Mouse (Mus musculus): Measurements from ENCODE around the gene Mmp28. TPM values are rescaled to one million over a fixed set of nuclear protein-coding genes. Genes with fewer than 3 reads are reported as not detected.
A peak's percentile ranks its signal among the peaks of the same experiment; 100 is the strongest.

Gene Mmp28
- polyA plus RNA-seq, 1 experiment = 4.3 TPM

DNA sequence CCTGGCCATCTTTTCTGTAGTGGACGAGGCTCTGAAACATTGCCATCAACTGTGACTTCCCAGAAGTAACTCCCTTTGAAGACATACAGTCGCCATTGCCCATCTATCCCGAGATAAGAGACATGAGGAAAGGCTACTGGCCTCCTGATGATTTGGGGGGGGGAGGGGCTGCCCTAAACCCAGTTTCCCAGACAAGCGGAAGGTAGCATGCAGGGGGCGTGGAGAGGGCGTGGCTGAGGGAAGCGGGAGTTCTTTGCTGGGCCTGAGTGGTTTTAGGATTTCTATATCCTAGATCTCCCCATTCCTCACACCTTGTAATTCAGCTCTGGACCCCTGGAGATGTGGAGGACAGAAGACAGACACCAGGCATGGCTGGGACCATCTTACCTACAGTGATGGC lies 19.0 kb downstream of the Mmp28 start:
- H3K27me3 ChIP-seq (ENCODE audit: control insufficient read depth, insufficient read depth, low read length) = peaks cover 3% of the 10 kb centered on the region
- no peak overlapping the region for H3K4me3 ChIP-seq (replicated peaks; ENCODE audit: insufficient read depth, low read depth, low read length)
- no peak for DNase-seq
- no peak for TF ChIP-seq CTCF (IDR thresholded peaks at IDR 0.05; ENCODE audit: borderline replicate concordance, insufficient read depth, low read depth, low read length)
- TF ChIP-seq POLR2A (IDR thresholded peaks at IDR 0.05; ENCODE audit: borderline replicate concordance, insufficient read depth, low read length) = no peak
- H3K27ac ChIP-seq (ENCODE audit: insufficient read depth, low read length) = no peak overlapping the region
- no peaks in the 10 kb centered on the region for H3K4me1 ChIP-seq (ENCODE audit: control insufficient read depth, insufficient read depth, low read length)
- 31% methylated on average over 7 of the region's 7 CpGs for WGBS

DNA sequence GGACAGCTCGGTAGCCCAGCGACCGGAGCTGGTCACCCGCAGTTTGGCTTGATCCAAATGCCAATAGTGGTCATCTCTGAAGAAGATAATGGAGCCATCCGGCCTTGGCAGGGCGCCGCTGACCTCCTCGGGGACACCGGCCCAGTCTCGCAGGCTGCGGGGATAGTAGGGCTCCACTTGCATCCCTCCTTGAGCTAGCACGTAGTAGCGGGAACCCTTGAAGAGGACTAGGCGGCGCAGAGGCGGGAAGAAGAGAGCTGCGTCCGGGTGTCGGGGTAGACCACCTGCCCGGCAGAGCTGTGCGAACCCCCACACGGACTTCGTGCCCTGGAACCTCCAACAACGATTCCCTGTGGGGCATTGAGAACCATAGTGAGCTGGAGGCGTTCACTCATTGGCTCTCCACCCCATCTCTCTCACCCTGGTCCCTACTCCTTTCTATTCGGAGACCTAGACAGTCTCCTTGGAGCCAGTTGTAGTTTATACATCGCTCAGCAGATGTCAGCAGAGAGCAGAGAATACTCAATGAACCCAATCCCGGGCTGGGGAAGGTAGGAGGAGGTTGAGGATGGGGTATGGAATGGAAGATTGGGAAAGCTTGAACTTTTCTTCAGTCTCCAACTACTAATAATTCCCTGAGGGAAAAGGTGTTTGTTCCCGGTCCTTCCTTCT lies 20.1 kb downstream of the Mmp28 start:
- TF ChIP-seq CTCF (IDR thresholded peaks at IDR 0.05; ENCODE audit: borderline replicate concordance, insufficient read depth, low read depth, low read length) = peak; percentile 85
- no peak for TF ChIP-seq POLR2A (IDR thresholded peaks at IDR 0.05; ENCODE audit: borderline replicate concordance, insufficient read depth, low read length)
- H3K27me3 ChIP-seq (ENCODE audit: control insufficient read depth, insufficient read depth, low read length) = peaks cover 3% of the 10 kb centered on the region
- H3K4me1 ChIP-seq (ENCODE audit: control insufficient read depth, insufficient read depth, low read length) = no peaks in the 10 kb centered on the region
- peak overlapping the region; percentile 56 for H3K4me3 ChIP-seq (replicated peaks; ENCODE audit: insufficient read depth, low read depth, low read length)
- WGBS = 4% methylated on average over 29 of the region's 29 CpGs
- peak; percentile 80 to 86 for DNase-seq
- H3K27ac ChIP-seq (ENCODE audit: insufficient read depth, low read length) = no peak overlapping the region

DNA sequence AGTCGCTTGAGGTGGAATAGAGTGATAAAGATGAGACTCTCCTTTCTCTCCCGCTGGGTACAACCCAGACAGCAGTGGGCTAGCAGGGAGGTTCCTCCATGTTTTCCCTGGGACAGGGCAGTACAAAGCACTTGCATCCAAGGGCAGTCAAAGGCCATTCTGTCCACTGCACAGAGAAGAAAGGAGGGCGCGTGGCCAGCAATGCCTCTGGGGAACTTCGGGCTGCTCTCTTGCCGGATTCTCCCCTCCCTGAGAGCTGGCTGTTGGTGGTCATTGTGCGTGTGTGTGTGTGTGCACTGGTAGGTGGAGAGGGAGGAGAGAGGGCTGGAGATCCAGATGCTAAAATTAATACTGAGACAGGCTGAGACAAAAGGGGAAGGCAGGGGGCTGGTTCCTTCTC lies 21.6 kb downstream of the Mmp28 start:
- no peaks in the 10 kb centered on the region for H3K4me1 ChIP-seq (ENCODE audit: control insufficient read depth, insufficient read depth, low read length)
- H3K4me3 ChIP-seq (replicated peaks; ENCODE audit: insufficient read depth, low read depth, low read length) = no peak overlapping the region
- H3K27ac ChIP-seq (ENCODE audit: insufficient read depth, low read length) = peak overlapping the region; percentile 49
- no peak for DNase-seq
- WGBS = 39% methylated on average over 7 of the region's 7 CpGs
- H3K27me3 ChIP-seq (ENCODE audit: control insufficient read depth, insufficient read depth, low read length) = peaks cover 3% of the 10 kb centered on the region
- no peak for TF ChIP-seq CTCF (IDR thresholded peaks at IDR 0.05; ENCODE audit: borderline replicate concordance, insufficient read depth, low read depth, low read length)
- no peak for TF ChIP-seq POLR2A (IDR thresholded peaks at IDR 0.05; ENCODE audit: borderline replicate concordance, insufficient read depth, low read length)

DNA sequence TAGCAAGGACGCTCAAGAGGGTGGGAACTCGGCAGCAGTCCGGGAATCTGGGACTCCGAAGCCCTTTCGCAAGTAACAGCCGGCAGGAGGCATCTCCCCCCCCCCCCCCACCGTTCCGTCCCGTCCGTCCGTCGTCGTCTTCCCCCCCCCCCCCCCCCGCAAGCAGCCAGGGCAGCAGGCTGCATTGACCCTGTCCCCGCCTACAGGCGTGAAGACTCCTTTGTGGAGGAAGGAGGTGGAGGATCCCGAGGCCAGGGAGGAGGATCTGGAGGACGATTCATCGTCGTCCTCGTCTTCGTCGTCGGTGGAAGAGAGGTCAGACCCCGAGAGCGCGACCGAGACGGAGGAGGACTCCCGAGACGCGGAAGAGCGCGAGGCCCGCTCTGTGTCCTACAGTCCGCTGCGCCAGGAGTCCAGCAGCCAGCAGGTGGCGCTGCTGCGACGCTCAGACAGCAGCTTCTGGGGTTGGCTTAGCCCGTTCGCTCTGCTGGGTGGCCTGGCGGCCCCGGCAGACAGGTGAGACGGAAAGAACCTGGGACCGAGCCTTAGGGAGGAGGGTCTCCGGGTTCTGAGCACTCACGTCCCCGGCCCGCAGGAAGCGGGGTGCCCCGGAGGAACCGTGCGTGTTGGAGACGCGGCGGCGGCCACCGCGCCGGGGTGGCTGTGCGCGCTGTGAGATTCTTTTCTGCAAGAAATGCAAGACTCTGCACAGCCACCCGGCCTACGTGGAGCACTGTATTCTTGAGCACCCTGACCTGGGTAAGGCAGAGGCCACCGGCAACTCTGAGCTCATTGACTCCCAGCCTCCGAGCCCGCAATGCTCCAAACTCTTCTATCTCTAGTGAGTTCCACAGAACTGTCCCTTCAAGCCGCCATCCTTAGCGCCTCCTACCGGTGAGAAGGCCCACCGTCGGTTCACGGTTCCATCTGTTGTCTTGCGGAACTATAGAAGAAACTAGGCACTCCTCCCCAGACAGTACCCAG lies 22.5 kb downstream of the Mmp28 start:
- H3K27me3 ChIP-seq (ENCODE audit: control insufficient read depth, insufficient read depth, low read length) = peaks cover 3% of the 10 kb centered on the region
- DNase-seq = peak; percentile 89 to 92
- WGBS = under 1% methylated on average over 62 of the region's 75 CpGs
- peak overlapping the region; percentile 99 for H3K4me3 ChIP-seq (replicated peaks; ENCODE audit: insufficient read depth, low read depth, low read length)
- H3K4me1 ChIP-seq (ENCODE audit: control insufficient read depth, insufficient read depth, low read length) = no peaks in the 10 kb centered on the region
- TF ChIP-seq POLR2A (IDR thresholded peaks at IDR 0.05; ENCODE audit: borderline replicate concordance, insufficient read depth, low read length) = peak; percentile 42; the same call in 1 of the 2 replicates
- peak; percentile 95 for TF ChIP-seq CTCF (IDR thresholded peaks at IDR 0.05; ENCODE audit: borderline replicate concordance, insufficient read depth, low read depth, low read length)
- H3K27ac ChIP-seq (ENCODE audit: insufficient read depth, low read length) = peak overlapping the region; percentile 49

DNA sequence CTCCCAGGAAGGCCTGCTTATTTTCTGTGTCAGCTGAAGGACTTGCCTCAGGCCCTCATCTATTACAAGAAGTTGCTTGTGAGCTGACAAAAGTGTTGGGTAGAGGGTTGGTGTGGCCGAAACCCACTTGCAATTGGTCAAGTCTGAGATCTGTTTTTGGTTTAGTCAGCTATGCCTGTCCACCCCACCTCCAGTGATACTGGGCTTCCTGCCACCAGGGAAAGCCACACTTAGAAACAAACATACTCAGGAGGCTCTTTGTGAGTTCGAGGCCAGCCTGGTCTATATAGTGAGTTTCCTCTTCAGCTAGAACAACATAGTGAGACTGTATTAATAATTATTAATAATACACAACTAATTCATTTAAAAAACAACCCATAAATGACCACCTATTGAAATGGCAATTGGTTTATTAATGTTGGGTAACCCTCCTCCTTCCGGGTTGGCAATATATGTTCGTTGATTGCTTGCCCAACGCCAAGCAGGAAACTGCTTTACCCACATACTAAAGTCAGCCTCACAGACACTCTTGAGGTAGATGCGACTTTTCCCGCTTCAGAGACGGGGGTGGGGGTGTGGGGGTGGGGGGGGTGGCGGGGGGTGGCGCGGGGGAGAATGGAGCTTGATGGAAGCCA lies 23.3 kb downstream of the Mmp28 start:
- TF ChIP-seq POLR2A (IDR thresholded peaks at IDR 0.05; ENCODE audit: borderline replicate concordance, insufficient read depth, low read length) = no peak
- no peak for TF ChIP-seq CTCF (IDR thresholded peaks at IDR 0.05; ENCODE audit: borderline replicate concordance, insufficient read depth, low read depth, low read length)
- Histone ChIP-seq H3K27me3 (ENCODE audit: control insufficient read depth, insufficient read depth, low read length) (peaks cover under 1% of the 10 kb centered on the region; the same call in 1 of the 2 replicates), H3K4me1 (ENCODE audit: control insufficient read depth, insufficient read depth, low read length) (no peaks in the 10 kb centered on the region), H3K27ac (ENCODE audit: insufficient read depth, low read length) (no peak overlapping the region), H3K4me3 (replicated peaks; ENCODE audit: insufficient read depth, low read depth, low read length) (peak overlapping the region; percentile 99)
- no peak for DNase-seq
- 26% methylated on average over 11 of the region's 11 CpGs for WGBS

DNA sequence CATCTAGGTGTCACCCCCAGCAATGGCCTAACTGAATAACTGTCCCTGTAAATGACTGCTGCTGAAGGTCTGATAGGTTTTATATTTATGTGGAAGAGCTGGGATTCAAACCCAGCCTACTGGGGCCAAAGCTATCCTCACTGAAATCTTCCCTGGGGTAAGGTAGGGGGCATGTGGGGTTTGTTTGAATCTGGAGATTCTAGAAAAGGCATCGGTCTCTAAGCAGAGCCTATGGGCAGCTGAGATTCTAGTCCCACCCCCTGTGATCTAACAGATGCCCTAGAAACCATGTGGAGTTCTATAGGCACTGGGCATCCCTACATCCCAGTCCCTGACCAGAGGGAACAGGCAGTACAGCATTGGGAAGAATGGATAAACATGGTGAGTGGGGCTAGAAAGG lies 25.5 kb downstream of the Mmp28 start, which contains the start of gene 1700020L24Rik:
Gene 1700020L24Rik, plus strand, starts transcription at position 301 of the 400 bp plus-strand sequence.
- Histone ChIP-seq H3K27me3 (ENCODE audit: control insufficient read depth, insufficient read depth, low read length) (no peaks in the 10 kb centered on the region), H3K4me3 (replicated peaks; ENCODE audit: insufficient read depth, low read depth, low read length) (no peak within 1 kb of the TSS), H3K4me1 (ENCODE audit: control insufficient read depth, insufficient read depth, low read length) (no peaks in the 10 kb centered on the region), H3K27ac (ENCODE audit: insufficient read depth, low read length) (no peak within 1 kb of the TSS)
- WGBS = 94% methylated on average over 1 of the region's 1 CpGs
- DNase-seq = no peak
- TF ChIP-seq POLR2A (IDR thresholded peaks at IDR 0.05; ENCODE audit: borderline replicate concordance, insufficient read depth, low read length) = no peak
- no peak for TF ChIP-seq CTCF (IDR thresholded peaks at IDR 0.05; ENCODE audit: borderline replicate concordance, insufficient read depth, low read depth, low read length)

DNA sequence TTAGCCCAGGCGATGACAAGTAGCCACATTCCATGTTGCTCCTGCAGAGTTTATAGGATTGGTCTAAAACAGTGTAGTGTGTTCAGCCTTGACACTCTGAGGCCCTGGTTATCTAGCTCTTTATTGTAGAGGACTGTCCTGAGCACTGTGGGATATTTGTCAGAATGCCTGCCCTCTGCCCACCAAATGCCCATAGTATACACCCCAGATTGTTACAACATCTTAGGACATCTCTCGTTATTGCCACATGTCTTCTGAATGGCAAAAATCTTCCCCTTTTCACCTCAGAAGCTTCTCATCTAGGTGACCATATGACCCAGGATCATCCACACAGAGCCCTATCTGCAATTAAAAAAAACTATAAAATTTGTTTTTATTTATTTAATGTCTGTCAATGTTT lies 30.3 kb downstream of the Mmp28 start:
- no peak overlapping the region for H3K27ac ChIP-seq (ENCODE audit: insufficient read depth, low read length)
- WGBS = 84% methylated on average over 2 of the region's 2 CpGs

More for the DNA sequence above, 30.3 kb downstream of the Mmp28 start:
- Histone ChIP-seq H3K27me3 (ENCODE audit: control insufficient read depth, insufficient read depth, low read length) (no peaks in the 10 kb centered on the region; the same call in 1 of the 2 replicates), H3K4me3 (replicated peaks; ENCODE audit: insufficient read depth, low read depth, low read length) (no peak overlapping the region), H3K4me1 (ENCODE audit: control insufficient read depth, insufficient read depth, low read length) (no peaks in the 10 kb centered on the region)
- TF ChIP-seq POLR2A (IDR thresholded peaks at IDR 0.05; ENCODE audit: borderline replicate concordance, insufficient read depth, low read length) = no peak
- no peak for TF ChIP-seq CTCF (IDR thresholded peaks at IDR 0.05; ENCODE audit: borderline replicate concordance, insufficient read depth, low read depth, low read length)
- DNase-seq = no peak
